9 mouse cellular contexts compared by ENCODE assay signal in genomic region chr15:5187116-5187515, GRCm38 (mm10).
"Had no signal": no experiment of that assay in that cellular context is flagged by ENCODE, and none has a peak within 500 bp of the region (broad histone marks: within the 10 kb centered on the region; RNA-seq: fewer than 3 reads in every experiment).

No protein-coding gene starts in this region.

- ATAC-seq: midbrain, embryonic 15.5 days had no signal

- H3K27me3 ChIP-seq: limb, embryonic 13.5 days; midbrain, embryonic 15.5 days had no signal

- DNase-seq: kidney, adult 18-20 months; kidney, postnatal 10 days; kidney, postnatal 4 days; lung, adult 18-20 months; thymus, adult 18-20 months; thymus, postnatal 14 days had no signal

- H3K9me3 ChIP-seq: limb, embryonic 13.5 days; midbrain, embryonic 15.5 days had no signal

- H3K27ac ChIP-seq: limb, embryonic 13.5 days; liver, embryonic 14.5 days; midbrain, embryonic 15.5 days had no signal
